In the genomic region with DNA sequence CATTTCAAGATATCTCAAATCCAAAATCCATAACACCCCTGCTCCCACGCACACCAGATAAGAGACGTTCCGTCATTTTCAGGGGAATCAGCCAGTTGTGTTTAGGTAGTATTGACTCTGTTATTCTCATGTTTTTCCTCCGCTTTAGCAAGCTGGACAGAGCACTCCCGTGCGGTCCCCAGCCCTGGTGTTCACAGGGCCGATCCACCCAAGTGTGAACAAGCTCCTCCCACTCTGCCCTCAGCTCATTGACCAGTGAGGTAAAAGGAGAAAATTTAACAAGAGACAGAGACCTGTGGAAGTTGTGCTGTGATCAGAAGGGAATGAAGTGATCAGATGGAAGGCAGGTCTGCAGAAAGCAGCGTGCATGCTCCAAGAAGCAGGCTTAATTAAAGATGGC, we compare ENCODE assay signal across 19 mouse cellular contexts. TPM values are rescaled to one million over a fixed set of nuclear protein-coding genes. Genes with fewer than 3 reads are reported as not detected.
A peak's percentile ranks its signal among the peaks of the same experiment; 100 is the strongest.
DNase-seq lines count a peak whose midpoint lies in the region; ATAC-seq lines count a peak whose summit lies in the region.
"Had no signal": no experiment of that assay in that cellular context is flagged by ENCODE, and none has a peak within 500 bp of the region (broad histone marks: within the 10 kb centered on the region; RNA-seq: fewer than 3 reads in every experiment).

No protein-coding gene starts in this region.

- no peak overlapping the region for H3K4me2 ChIP-seq in kidney, embryonic 15.5 days
- no peak overlapping the region for H3K4me2 ChIP-seq in kidney, embryonic 16.5 days (replicated peaks; ENCODE audit: low read depth, low read length)

- H3K4me3 ChIP-seq in kidney, embryonic 15.5 days (replicated peaks) = no peak overlapping the region
- no peak overlapping the region for H3K4me3 ChIP-seq in kidney, embryonic 16.5 days (ENCODE audit: low read length)

- H3K9me3 ChIP-seq in kidney, embryonic 15.5 days (replicated peaks) = no peaks in the 10 kb centered on the region
- no peaks in the 10 kb centered on the region for H3K9me3 ChIP-seq in kidney, embryonic 16.5 days (ENCODE audit: low read length)
- H3K9me3 ChIP-seq: G1E had no signal

- H3K27me3 ChIP-seq in kidney, embryonic 15.5 days = no peaks in the 10 kb centered on the region
- H3K27me3 ChIP-seq in kidney, embryonic 16.5 days (ENCODE audit: insufficient read depth, low read length) = no peaks in the 10 kb centered on the region
- H3K27me3 ChIP-seq: CH12.LX, Patski had no signal

- H3K4me1 ChIP-seq in kidney, embryonic 15.5 days = peaks cover 22% of the 10 kb centered on the region
- H3K4me1 ChIP-seq in kidney, embryonic 16.5 days (ENCODE audit: insufficient read depth, low read length) = peaks cover 15% of the 10 kb centered on the region

- no peak for DNase-seq in kidney, adult 9 months
- no peak for DNase-seq in kidney, adult 8-10 months
- DNase-seq: adrenal gland, adult 2 months; adrenal gland, adult 8-10 months; adrenal gland, postnatal 10 days; adrenal gland, postnatal 14 days; adrenal gland, postnatal 25 days; adrenal gland, postnatal 36 days; B cell, adult 2 months; cerebellum, adult 11 months; cerebellum, adult 11-12 months; cerebellum, adult 18-20 months had no signal

- H3K27ac ChIP-seq in kidney, embryonic 15.5 days = no peak overlapping the region
- H3K27ac ChIP-seq in kidney, embryonic 16.5 days (ENCODE audit: low read length) = no peak overlapping the region

- WGBS in kidney, embryonic 15.5 days = 56% methylated on average over 8 of the region's 8 CpGs
- WGBS in kidney, embryonic 16.5 days = 52% methylated on average over 8 of the region's 8 CpGs

- peak; percentile 74 for ATAC-seq in kidney, embryonic 15.5 days (replicated peaks; ENCODE audit: low FRiP score)
- peak; percentile 82; the same call in 1 of the 2 replicates for ATAC-seq in kidney, embryonic 16.5 days (ENCODE audit: low FRiP score, low TSS enrichment)
- ATAC-seq: activated CD4-positive, CD25-positive, alpha-beta regulatory T cell, adult 4 months; CD4-positive, CD25-positive, alpha-beta regulatory T cell, adult 4 months; Patski had no signal

- H3K36me3 ChIP-seq in kidney, embryonic 15.5 days = no peaks in the 10 kb centered on the region
- no peaks in the 10 kb centered on the region for H3K36me3 ChIP-seq in kidney, embryonic 16.5 days (ENCODE audit: insufficient read depth, low read length)
- H3K36me3 ChIP-seq: G1E had no signal

- no peak overlapping the region for H3K9ac ChIP-seq in kidney, embryonic 15.5 days
- H3K9ac ChIP-seq in kidney, embryonic 16.5 days (replicated peaks; ENCODE audit: low read length) = no peak overlapping the region

RNA-seq across cellular contexts. Expression of a gene that starts 31.4 kb away (rescaled TPM):
- polyA plus RNA-seq in kidney, embryonic 15.5 days (2015; fragmentation: Nextera tagmentation; extraction: Ambion mirVana) = 481 and 542 TPM in 2 replicates
- 407 and 409 TPM in 2 replicates for polyA plus RNA-seq in kidney, embryonic 16.5 days (2015; fragmentation: Nextera tagmentation; extraction: Ambion mirVana)
